Mouse (Mus musculus): ENCODE data around the gene Oaf. TPM values are rescaled to one million over a fixed set of nuclear protein-coding genes. Genes with fewer than 3 reads are reported as not detected.

The Oaf gene
- total RNA-seq, 2 experiments from 2014 or later: 2.1 to 3.7 TPM

- no peak for ATAC-seq (replicated peaks; ENCODE audit: low FRiP score, poor library complexity, severe bottlenecking)
Measured at GRCm38 (mm10) chr9:43227626-43228025, 12.1 kb downstream of the Oaf start.

DNA sequence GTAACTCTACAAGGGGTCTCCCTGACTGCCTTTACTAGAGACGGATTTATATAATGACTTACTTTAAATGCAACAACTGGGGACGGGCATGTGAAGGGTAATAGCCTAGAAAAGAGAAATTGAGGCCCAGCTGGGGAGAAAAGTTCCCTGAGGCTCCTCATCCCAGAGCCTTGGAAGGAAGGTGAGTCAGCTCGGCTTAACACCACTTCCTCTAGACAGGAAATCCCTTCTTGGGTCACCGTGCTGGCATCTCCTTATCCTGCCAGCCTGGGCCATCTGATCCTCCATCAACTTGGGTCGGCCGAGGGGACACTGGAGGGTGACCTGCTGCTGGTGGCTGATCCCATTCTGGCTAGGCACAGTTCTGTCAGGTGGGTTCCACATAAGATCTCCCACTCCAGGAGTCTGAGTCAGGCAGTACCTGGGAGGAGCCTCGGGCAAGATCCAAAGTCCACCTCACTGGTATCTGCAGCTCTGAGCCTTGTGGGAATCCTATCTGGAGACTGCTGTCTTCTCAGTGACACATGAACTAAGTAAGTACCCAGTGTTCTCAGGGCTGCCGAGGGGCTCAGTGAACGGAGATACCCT lies 13.0 kb downstream of the Oaf start:
- no peak for ATAC-seq (replicated peaks; ENCODE audit: low FRiP score, poor library complexity, severe bottlenecking)

DNA sequence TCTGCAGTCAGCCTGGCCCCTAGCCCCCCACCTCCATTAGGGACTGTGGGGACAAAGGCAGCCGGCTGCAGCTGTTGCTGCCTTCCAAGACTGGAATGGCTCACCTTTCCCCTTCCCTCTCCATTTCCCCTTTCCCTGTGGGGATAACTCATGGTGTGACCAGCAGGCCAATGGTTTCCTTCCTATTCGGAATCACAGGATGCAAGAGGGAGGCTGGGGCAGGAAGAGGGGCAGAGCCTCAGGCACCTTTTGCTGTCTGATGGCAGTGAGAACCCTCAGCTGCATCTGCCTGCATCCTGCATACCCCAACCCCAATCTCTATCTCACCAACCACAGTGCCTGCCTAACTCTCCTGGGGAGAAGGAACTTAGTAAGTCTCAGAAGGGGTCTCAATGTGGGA lies 14.2 kb downstream of the Oaf start:
- no peak for ATAC-seq (replicated peaks; ENCODE audit: low FRiP score, poor library complexity, severe bottlenecking)

DNA sequence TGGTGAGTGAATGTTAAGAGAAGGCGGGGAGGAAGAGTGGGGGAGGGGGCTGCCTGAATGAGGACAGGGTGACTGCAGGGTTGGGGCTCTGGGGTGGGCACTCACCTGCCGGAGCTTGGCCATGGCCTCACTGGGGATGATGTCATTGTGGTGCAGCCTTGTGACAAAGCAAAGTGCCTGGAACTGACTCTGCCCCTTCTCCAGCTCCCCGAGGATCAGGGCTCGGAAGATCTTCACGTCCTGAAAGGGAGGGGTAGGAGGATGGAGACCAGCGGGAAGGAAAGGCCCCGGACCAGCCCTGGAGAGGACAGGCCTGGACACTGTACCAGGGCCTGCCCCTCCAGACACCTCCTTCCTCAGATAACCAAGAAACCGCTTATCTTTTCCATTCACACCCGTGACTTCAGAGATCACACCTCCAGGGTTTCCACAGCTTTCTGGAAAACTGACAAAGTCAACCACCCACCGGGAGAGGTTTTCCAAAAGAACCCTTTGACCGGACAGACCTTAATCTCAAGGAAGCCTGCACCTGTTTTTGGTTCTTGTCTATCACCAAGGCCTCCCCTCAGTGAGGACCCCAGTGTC lies 14.8 kb downstream of the Oaf start:
- ATAC-seq (replicated peaks; ENCODE audit: low FRiP score, poor library complexity, severe bottlenecking): peak; percentile 78

DNA sequence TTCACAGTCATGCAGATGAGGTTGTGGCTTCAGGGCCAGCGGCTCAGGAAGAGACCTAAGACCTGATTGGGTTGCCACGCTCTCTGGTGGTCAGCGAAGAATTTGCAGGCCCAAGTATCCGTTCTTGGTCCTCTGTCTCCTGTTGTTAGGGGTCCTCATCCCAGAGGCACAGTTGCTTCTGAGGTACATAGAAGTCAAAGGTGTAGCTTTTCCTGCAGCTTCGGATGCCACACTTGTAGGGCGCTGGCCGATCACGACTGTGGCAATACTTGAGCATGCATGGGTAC lies 17.3 kb downstream of the Oaf start:
- ATAC-seq (replicated peaks; ENCODE audit: low FRiP score, poor library complexity, severe bottlenecking): 0 out of 2 replicates have a peak, but pooled peaks have one; percentile 34

GRCm38 (mm10) chr9:43221643-43222428 lies 17.9 kb downstream of the Oaf start:
- peak; percentile 66 for ATAC-seq (replicated peaks; ENCODE audit: low FRiP score, poor library complexity, severe bottlenecking)

- ATAC-seq (replicated peaks; ENCODE audit: low FRiP score, poor library complexity, severe bottlenecking): no peak; the same call in 1 of the 2 replicates
Measured at GRCm38 (mm10) chr9:43210771-43211450, 28.8 kb downstream of the Oaf start.

GRCm38 (mm10) chr9:43210190-43210682 lies 29.5 kb downstream of the Oaf start, which contains the start of gene Pou2f3:
TSS of gene Pou2f3 (minus strand) at chr9:43210369.
- ATAC-seq (replicated peaks; ENCODE audit: low FRiP score, poor library complexity, severe bottlenecking): no peak

- ATAC-seq (replicated peaks; ENCODE audit: low FRiP score, poor library complexity, severe bottlenecking): no peak
Measured at GRCm38 (mm10) chr9:43206022-43206390, 33.7 kb downstream of the Oaf start.

DNA sequence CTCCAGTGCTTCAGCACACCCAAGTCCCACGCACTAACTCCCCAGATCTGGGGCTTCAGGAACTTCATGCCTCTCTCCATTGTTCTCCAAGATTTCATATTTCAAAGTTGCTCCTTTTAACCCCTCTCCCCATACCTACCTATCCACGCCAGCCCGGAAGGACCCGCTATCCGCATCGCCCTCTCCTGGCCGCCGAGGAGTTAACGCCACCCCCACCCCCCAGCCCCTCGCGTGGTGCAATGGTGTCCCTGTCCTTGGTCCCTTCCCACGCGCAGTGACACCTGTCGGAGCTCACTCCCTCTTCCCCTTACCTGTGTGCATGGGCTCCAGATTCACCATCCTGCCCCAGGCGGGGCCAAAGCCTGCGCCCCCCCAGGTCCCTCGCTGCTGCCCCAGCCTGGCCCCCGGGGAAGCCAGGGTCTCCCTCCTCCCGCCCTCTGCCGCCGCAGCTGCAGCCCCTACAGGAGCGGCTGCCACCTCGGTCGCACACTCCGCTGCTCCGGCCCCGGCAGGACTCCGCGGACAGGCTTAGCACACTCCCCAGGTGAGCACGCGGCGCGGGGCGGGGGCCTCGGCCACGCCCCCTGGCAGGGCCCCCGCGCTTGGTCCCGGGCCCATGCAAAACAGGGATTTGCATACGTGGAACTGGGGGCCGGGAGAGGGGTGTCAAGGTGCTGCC lies 34.2 kb downstream of the Oaf start:
- no peak for ATAC-seq (replicated peaks; ENCODE audit: low FRiP score, poor library complexity, severe bottlenecking)

- no peak for ATAC-seq (replicated peaks; ENCODE audit: low FRiP score, poor library complexity, severe bottlenecking)
Measured at GRCm38 (mm10) chr9:43200212-43200611, 39.5 kb downstream of the Oaf start.

GRCm38 (mm10) chr9:43194001-43194400 lies 45.7 kb downstream of the Oaf start:
- ATAC-seq (replicated peaks; ENCODE audit: low FRiP score, poor library complexity, severe bottlenecking): no peak

- ATAC-seq (replicated peaks; ENCODE audit: low FRiP score, poor library complexity, severe bottlenecking): no peak
Measured at GRCm38 (mm10) chr9:43191561-43191960, 48.1 kb downstream of the Oaf start.

- ATAC-seq (replicated peaks; ENCODE audit: low FRiP score, poor library complexity, severe bottlenecking): no peak
Measured at GRCm38 (mm10) chr9:43189021-43189356, 50.7 kb downstream of the Oaf start.

GRCm38 (mm10) chr9:43188309-43189020 lies 51.2 kb downstream of the Oaf start:
- ATAC-seq (replicated peaks; ENCODE audit: low FRiP score, poor library complexity, severe bottlenecking): no peak

GRCm38 (mm10) chr9:43179614-43180013 lies 60.1 kb downstream of the Oaf start:
- ATAC-seq (replicated peaks; ENCODE audit: low FRiP score, poor library complexity, severe bottlenecking): no peak

DNA sequence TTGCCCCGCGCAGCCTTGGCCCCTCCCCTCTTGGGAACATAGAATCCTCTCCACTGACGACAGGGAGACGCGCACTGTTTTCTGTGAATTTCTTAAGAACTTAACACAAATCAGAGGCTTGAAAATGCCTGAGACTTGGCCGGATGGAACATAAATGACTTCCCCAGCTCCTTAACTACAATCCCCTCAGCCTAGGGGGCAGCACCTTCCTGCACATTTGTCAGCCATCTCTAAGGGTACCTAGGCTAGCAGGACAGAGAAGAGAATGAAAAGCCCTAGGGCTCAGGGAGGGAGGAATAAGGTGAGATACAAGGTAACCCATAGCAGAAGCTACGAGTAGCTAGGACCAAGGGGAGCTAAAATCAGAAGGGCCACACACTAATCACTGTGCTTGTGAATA lies 61.5 kb downstream of the Oaf start:
- ATAC-seq (replicated peaks; ENCODE audit: low FRiP score, poor library complexity, severe bottlenecking): no peak
